In the genomic region with DNA sequence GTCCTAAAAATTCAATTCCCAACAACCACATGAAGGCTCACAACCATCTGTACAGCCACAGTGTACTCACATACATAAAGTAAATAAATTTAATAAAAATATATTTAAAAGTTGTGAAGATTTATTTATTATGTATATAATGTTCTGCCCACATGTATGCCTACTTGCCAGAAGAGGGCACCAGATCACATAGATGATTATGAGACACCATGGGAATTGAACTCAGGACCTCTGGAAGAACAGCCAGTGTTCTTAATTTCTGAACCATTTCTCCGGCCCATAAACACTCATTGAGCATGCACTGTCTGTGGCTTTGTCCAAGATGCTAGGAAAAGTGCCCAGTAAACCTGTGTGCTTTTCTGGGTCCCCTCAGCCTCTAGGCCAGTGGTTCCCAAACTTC, we compare ENCODE assay signal across 1 mouse cellular context.
TF ChIP-seq lines count a peak whose summit lies in the region.

No protein-coding gene starts in this region.

TF ChIP-seq in MEL, 35 proteins besides CTCF, POLR2A, EP300 and RAD21:
- TF ChIP-seq CHD2 (IDR thresholded peaks at IDR 0.05; ENCODE audit: low read length) (no peak), USF1 (IDR thresholded peaks at IDR 0.05; ENCODE audit: low read depth, low read length) (no peak), MAFK (IDR thresholded peaks at IDR 0.05; ENCODE audit: borderline replicate concordance, low read depth, low read length) (no peak), TAL1 (IDR thresholded peaks at IDR 0.05; ENCODE audit: low read length) (no peak), POLR2AphosphoS2 (IDR thresholded peaks at IDR 0.05; ENCODE audit: low read length) (no peak), KAT2A (conservative IDR thresholded peaks at IDR 0.05; ENCODE audit: low read depth, low read length) (no peak), SMC3 (IDR thresholded peaks at IDR 0.05; ENCODE audit: low read depth, low read length) (peak; percentile 40), ZC3H11A (IDR thresholded peaks at IDR 0.05; ENCODE audit: low read depth, low read length) (0 out of 2 replicates have a peak, but pooled peaks have one; percentile 13), ZNF384 (IDR thresholded peaks at IDR 0.05; ENCODE audit: low read depth, low read length) (no peak), UBTF (IDR thresholded peaks at IDR 0.05; ENCODE audit: borderline replicate concordance, insufficient read depth, low read depth, low read length) (no peak), MAZ (IDR thresholded peaks at IDR 0.05; ENCODE audit: low read depth, low read length) (no peak), MEF2A (IDR thresholded peaks at IDR 0.05; ENCODE audit: extremely low read depth, insufficient replicate concordance, low read depth, low read length, poor library complexity, severe bottlenecking) (no peak), ZKSCAN1 (IDR thresholded peaks at IDR 0.05; ENCODE audit: low read depth, low read length) (no peak), BHLHE40 (IDR thresholded peaks at IDR 0.05; ENCODE audit: borderline replicate concordance, low read depth, low read length) (no peak)
